Mouse (Mus musculus) layer of hippocampus, adult 2 months (tissue): ENCODE results near the gene Clec12b. TPM values are rescaled to one million over a fixed set of nuclear protein-coding genes. Genes with fewer than 3 reads are reported as not detected.
"Not testable (repeated sequence)": the region's sequence is repeated elsewhere in the genome, so short reads cannot be mapped to it uniquely, and the experiment has no call there.

Experiments
- DNase-seq, 2 experiments: peaks; one replicate each; pipeline ENCODE4 v3.0.0; 2022; ENCODE audit warnings: low spot score in 2 of 2
- H3K27ac ChIP-seq: fragments of 200-600 bp; 2 replicates; pipeline ENCODE4 v1.8.1; 2022
- H3K4me3 ChIP-seq: fragments of 200-600 bp; 2 replicates; pipeline ENCODE4 v1.8.1; 2022; ENCODE audit warnings: mild to moderate bottlenecking
- CTCF ChIP-seq: fragments of 200-600 bp; conservative IDR thresholded peaks from 2 replicates; pipeline ENCODE4 v1.8.1; 2022; ENCODE audit warnings: antibody characterized with exemption, mild to moderate bottlenecking, moderate library complexity
- total RNA-seq, 2 experiments: library from RNA; stranded (reverse); gene quantifications; 2 replicates each; pipeline ENCODE4 v1.2.3; 2021

Gene Clec12b
- total RNA-seq, 2 experiments from 2014 or later = not detected

- no peak for TF ChIP-seq CTCF
- Histone ChIP-seq H3K4me3 (no peak overlapping the region), H3K27ac (no peak overlapping the region)
- no peak for DNase-seq
Observed at GRCm38 (mm10) chr6:129355774-129356173, 29.9 kb downstream of the Clec12b start.

- Histone ChIP-seq H3K27ac (no peak overlapping the region), H3K4me3 (no peak overlapping the region)
- no peak for TF ChIP-seq CTCF
- DNase-seq = no peak
Observed at GRCm38 (mm10) chr6:129351091-129351490, 34.6 kb downstream of the Clec12b start.

GRCm38 (mm10) chr6:129349524-129350352, 35.9 kb downstream of the Clec12b start:
- DNase-seq = no peak
- no peak overlapping the region for H3K4me3 ChIP-seq
- TF ChIP-seq CTCF = no peak
- no peak overlapping the region for H3K27ac ChIP-seq

- Histone ChIP-seq H3K27ac (no peak overlapping the region), H3K4me3 (no peak overlapping the region)
- no peak for DNase-seq
- TF ChIP-seq CTCF = no peak
Observed at GRCm38 (mm10) chr6:129344408-129344807, 41.3 kb downstream of the Clec12b start.

- not testable (repeated sequence) for H3K27ac ChIP-seq, H3K4me3 ChIP-seq, DNase-seq
Observed at GRCm38 (mm10) chr6:129342391-129342790, 43.3 kb downstream of the Clec12b start, which contains the start of gene Clec12a. Clec12a (plus strand) TSS chr6:129342691.

- Histone ChIP-seq H3K27ac (no peak overlapping the region), H3K4me3 (no peak overlapping the region)
- TF ChIP-seq CTCF = no peak
- DNase-seq = no peak
Observed at GRCm38 (mm10) chr6:129337751-129338150, 47.9 kb downstream of the Clec12b start.

- DNase-seq = peak; percentile 30 to 44
- Histone ChIP-seq H3K4me3 (no peak overlapping the region), H3K27ac (0 out of 2 replicates have a peak overlapping the region, but pooled peaks have one; percentile 7)
- peak; percentile 73 for TF ChIP-seq CTCF
Observed at GRCm38 (mm10) chr6:129333674-129334078, 52.0 kb downstream of the Clec12b start.

- Histone ChIP-seq H3K27ac (no peak within 1 kb of the TSS), H3K4me3 (no peak within 1 kb of the TSS)
- TF ChIP-seq CTCF = no peak
- no peak for DNase-seq
Observed at GRCm38 (mm10) chr6:129331610-129332009, 54.1 kb downstream of the Clec12b start, which contains the start of gene 4922502D21Rik. 4922502D21Rik (minus strand) TSS chr6:129331796.

- no peak overlapping the region for H3K4me3 ChIP-seq
- TF ChIP-seq CTCF = no peak
Observed at GRCm38 (mm10) chr6:129326568-129327150, 59.0 kb downstream of the Clec12b start.

GRCm38 (mm10) chr6:129326016-129326415, 59.7 kb downstream of the Clec12b start:
- TF ChIP-seq CTCF = peak; percentile 55
- Histone ChIP-seq H3K27ac (no peak overlapping the region), H3K4me3 (no peak overlapping the region)
- DNase-seq = no peak

More at GRCm38 (mm10) chr6:129326568-129327150, 59.0 kb downstream of the Clec12b start:
- no peak for DNase-seq
- H3K27ac ChIP-seq = no peak overlapping the region

Other genes starting within 250 kb of the Clec12b start
- gene Clec2d, start 205.3 kb downstream of the Clec12b start, total RNA-seq = 1 to 10 TPM; 7.3 to 7.4 TPM
- not detected for gene Cd69, start 110.4 kb downstream of the Clec12b start, total RNA-seq
- not detected for gene 4922502D21Rik, start 54.1 kb downstream of the Clec12b start, total RNA-seq
- not detected for gene Clec12a, start 43.2 kb downstream of the Clec12b start, total RNA-seq
- not detected for gene Clec1b, start 11.4 kb upstream of the Clec12b start, total RNA-seq
- gene Clec9a, start 23.0 kb upstream of the Clec12b start, total RNA-seq = not detected
- gene Clec1a, start 66.1 kb upstream of the Clec12b start, total RNA-seq = 1 to 10 TPM; 4.1 to 5.7 TPM
- gene Olr1, start 121.3 kb upstream of the Clec12b start, total RNA-seq = not detected
- gene Tmem52b, start 126.7 kb upstream of the Clec12b start, total RNA-seq = not detected
- gene Gabarapl1, start 147.3 kb upstream of the Clec12b start, total RNA-seq = 100 to 1,000 TPM; 675 to 689 TPM
- not detected for gene Klre1, start 192.0 kb upstream of the Clec12b start, total RNA-seq
- not detected for gene Klrd1, start 205.9 kb upstream of the Clec12b start, total RNA-seq
- gene Klrk1, start 238.0 kb upstream of the Clec12b start, total RNA-seq = not detected